Mouse (Mus musculus) ovary, adult 2 months (tissue): ENCODE measurements around the gene Atp8b4. TPM values are rescaled to one million over a fixed set of nuclear protein-coding genes. Genes with fewer than 3 reads are reported as not detected.

ENCODE experiments used
- polyA plus RNA-seq: library from polyadenylated mRNA; depleted of rRNA; stranded (reverse); fragments of >200 nt; gene quantifications from 2 replicates; pipeline ENCODE4 v1.2.3, GENCODE M21; 2012; rRNA removed

Atp8b4 gene
- 0.21 and 0.24 TPM in 2 replicates for polyA plus RNA-seq

GRCm38 (mm10) chr2:126500521-126500920 lies at the start of gene Atp8b4:
Gene Atp8b4 (minus strand): TSS chr2:126500674.

Other genes with a start within 250 kb of the Atp8b4 start
- 5.1 and 7.7 TPM in 2 replicates for gene Slc27a2, start 51.7 kb upstream of the Atp8b4 start, polyA plus RNA-seq
- 121 and 148 TPM in 2 replicates for gene Hdc, start 118.6 kb upstream of the Atp8b4 start, polyA plus RNA-seq
- gene Gabpb1, start 175.7 kb upstream of the Atp8b4 start, polyA plus RNA-seq, result 9.0 and 10.3 TPM in 2 replicates
- 17.5 and 19.5 TPM in 2 replicates for gene Usp8, start 206.7 kb upstream of the Atp8b4 start, polyA plus RNA-seq